Mouse (Mus musculus): ENCODE measurements around the gene Ube3b.

DNA sequence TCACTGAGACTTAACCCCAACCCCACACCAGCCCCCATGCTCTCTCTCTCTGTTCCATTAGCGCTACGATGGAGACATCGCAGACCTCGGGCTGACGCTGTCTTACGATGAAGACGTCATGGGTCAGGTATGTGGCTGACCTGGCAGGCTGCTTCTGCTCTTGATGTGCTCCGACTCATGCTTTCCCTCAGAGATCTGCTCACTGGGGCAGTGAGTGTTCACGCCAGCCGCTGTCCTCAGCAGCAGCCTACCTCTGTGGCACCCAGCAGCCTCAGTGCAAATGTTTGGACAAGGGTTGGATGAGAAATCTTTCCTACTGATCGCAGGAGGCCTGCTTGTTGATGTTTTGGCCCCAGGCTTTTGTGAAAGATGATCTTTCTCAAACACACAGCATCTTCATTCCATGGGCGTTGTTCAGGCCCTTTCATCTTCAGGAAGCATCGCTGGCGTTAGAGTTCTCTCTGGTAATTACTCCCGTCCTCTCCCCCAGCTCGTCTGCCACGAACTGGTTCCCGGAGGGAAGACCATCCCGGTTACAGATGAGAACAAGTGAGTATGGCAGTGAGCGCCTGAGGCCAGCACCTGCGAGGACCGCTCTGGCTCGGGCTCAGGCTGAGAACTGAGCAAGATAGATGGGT is 32.1 kb downstream of the Ube3b start:
- no peak for TF ChIP-seq POLR2A (IDR thresholded peaks at IDR 0.05; ENCODE audit: low read depth, low read length)
- TF ChIP-seq EP300 (IDR thresholded peaks at IDR 0.05; ENCODE audit: low read length) = no peak
- TF ChIP-seq CTCF (conservative IDR thresholded peaks at IDR 0.05 in 1 of 2, IDR thresholded peaks at IDR 0.05 in 1 of 2; ENCODE audit: low read depth in 2 of 2, low read length in 2 of 2) = no peak
- no peak for TF ChIP-seq ZC3H11A (IDR thresholded peaks at IDR 0.05; ENCODE audit: low read depth, low read length)
- no peak for TF ChIP-seq PAX5 (IDR thresholded peaks at IDR 0.05; ENCODE audit: low read length)

All from CH12.LX (cell line).